Mouse (Mus musculus) ovary, adult 18-20 months (tissue): ENCODE data around the gene Tedc1.
A peak's percentile ranks its signal among the peaks of the same experiment; 100 is the strongest.

ENCODE experiments used
- DNase-seq: peaks from one replicate; pipeline ENCODE4 v3.0.0; 2022; ENCODE audit warnings: low spot score, mixed read lengths

Gene Tedc1

DNA sequence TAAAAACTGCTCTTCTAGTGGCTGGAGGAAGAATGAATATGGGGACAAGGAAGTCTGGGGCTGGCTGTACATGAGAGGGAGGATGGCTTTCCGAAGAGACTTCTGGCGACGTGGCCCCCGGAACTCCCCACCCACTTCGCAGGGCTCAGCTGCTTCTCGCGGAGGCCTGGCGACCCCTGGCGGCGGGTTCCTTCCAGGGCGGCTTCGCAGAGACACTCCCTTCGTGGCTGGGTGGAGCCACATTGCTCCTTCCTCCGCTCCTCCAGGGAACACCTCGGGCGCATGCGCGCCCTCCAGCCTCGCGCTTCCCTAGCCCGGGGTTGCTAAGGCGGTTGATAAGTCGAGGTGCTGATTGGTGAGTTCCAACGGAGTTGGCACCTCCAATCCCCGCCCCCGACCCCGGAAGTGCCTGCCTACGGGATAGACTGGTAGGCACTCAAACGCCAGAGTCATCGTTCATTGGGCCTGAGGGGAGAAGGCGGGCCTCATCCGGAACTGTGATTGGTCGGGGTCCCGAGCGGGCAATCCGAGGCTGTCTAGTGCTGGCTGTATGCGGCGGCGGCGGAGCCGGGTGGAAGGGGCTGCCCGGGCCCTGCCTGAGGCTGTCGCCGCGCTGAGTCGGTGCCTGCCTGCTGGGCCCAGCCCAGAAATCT, at the start of gene Tedc1:
Tedc1 (plus strand) TSS at position 535 of the 653 bp plus-strand sequence.
- peak; percentile 100 for DNase-seq

DNA sequence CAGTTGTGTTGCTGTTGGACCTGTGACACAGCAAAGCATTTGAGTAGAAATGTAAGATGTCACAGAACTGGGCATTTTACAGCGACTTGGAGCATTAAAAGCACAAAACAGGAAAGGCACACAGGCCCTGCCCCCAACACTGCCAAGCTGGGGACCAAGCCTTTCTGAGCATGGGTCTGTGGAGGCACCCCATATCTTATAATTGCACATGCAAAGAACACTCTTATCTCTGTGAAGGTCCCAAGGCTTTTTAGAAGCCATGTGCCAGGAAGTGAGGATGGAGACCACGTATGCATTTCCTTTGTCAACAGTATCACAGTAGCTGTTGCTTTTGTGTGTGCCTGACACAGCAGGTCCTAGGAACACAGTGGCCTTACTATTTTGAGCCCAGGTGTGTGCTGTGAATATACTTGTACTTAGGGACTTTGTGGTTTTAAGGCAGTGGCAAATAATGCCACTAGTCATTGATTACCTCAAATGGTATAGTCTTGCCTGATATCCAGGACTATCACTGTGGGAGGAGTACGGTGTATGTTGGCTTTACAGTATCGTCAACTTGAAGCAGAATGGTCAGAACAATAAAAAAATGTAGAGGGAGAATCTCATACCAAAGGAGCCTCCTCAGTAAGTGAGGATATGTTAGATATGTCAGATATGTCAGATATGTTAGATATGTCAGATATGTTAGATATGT, 48.6 kb upstream of the Tedc1 start:
- no peak for DNase-seq

DNA sequence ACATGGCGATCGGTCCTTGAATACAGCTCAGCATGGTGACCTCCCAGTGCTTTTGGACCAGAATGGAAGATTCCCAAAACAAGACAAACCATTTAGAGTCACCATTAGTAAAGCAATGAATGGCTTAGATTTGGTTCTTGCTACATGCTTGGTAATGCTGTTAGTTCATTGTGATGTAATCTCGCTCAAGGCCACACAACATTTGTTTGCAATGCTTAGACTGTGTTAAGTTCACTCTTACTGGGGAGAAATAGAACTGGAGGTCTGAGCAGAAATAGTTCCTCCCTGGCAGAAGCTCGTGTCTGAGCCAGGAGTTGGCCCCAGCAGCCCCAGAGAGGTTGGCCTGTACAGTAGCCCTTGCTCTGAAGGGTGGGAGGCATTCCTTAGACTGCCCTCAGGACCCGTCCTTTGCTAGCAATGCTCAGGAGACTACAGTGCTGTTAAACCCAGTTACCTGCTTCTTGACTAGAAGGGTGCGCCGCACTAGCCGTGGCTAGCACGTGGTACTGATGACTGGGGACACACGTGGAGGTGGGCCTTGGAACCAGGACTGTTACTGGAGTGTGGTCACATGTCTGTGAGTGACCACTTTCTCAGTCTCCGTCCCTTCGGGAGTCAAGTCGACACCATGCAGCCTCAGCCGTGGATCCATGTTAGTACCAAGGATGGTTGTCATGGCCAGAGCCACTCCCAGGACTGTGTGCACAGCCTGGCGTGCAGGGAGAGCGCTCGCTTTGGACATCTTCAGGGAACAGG, 47.5 kb upstream of the Tedc1 start:
- DNase-seq, result no peak

DNA sequence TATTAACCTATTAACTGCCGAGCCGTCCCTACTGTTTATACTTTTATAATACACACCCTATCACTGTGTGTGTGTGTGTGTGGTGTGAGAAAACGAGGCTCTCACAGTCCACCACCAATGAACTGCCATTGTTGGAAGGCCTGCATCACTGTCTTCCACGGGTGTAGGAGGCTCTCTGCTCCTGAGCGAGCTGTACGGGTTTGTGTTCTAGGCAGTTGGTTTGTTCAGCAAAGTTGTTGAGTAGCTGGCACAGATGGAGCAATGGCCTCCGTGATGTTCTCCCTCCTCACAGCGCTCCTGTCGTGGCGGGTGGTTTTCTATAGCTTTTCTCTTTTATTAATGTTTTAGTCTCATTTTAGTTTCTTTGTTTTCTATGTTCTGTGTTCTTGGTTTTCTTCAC, 46.4 kb upstream of the Tedc1 start:
- DNase-seq, result no peak

DNA sequence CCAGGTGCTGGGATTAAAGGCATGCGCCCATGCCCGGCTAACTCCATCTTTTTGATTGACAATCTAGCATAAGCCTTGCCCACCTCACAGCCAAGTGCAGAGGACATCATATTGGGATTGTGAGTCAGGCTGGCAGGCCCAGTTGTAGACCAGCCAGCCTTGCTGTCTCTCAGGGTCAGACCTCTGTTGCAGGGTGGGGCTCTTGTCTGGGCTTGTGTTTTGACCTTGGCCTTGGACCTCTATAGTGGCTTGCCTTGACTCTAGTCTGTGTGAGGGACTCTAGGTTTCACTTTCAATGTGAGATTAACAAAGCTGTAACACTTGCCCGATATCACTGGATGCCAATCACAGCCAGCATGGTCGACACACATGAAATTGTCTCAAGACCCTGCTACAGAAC, 42.1 kb upstream of the Tedc1 start:
- DNase-seq, result no peak

DNA sequence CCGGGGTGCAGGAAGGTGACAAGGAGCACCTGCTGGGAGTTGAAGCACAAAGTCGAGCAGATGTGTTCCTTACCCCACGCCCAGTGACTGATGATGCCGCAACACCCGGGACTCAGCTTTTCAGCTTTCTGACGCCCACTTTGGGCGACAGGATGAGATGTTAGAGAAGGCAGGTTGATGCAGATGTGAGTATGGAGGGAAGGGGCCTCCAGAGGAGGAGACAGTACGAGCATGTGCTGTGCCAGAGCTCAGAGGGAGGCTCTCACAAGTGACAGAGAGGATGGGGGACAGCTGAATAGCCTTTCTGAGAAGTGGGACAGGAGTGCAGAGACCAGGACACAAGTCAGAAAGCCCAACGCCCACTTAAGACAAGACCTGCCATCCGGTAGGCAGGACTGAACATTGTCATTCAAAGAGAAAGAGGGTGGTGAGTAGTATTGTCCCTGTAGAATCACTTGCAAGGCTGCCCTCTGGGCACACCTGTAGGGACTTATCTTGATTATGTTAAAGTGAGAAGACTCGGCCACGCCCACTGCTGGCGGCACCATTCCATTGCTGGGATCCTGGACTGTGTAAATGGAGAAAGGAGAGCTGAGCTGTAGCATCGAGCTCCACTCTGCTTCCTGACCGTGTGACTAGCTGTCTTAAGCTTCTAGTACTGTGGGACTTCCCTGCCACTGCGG, 41.2 kb upstream of the Tedc1 start:
- no peak for DNase-seq

DNA sequence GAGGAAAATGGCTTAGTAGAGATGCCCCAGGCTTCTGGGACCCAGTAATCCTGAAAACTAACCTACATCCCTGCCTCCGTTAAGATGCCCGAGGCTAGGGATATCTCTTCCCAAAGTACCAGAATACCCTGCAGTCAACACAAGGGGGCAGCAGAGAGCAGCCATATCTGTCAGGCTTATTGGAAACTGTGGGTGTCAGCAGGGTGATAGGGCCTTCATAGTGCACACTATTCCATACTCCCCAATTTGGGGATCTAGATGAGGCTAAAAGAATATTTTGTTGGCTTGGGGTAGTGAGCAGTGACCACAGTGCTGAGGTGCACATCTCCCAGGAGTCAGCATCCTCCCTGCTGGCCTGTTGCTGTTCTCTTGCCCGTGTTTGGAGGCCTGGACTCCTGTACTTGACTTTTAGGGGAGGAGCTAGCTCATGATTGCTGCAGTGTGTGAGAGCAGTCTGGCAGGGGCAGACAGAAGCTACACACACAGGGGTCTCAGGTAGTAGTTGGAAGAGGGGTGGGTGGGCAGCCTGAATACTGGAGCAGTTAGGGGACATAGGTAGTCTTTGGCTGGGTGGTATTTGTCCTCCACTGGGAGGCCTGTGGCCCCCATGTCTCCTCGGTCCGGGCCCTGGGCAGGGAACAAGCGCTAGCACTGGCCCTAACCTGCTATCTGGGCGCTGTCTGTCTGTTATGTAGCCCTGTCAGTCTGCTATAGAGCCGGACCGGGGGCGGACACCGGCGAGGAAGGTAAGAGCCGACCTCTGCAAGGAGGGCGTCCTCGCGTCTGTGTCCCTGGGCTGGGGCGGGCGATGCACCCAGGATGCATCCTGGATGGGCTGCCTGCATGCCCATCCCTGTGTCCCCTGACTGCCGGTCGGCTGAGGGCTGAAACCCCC, 36.5 kb upstream of the Tedc1 start:
- no peak for DNase-seq

DNA sequence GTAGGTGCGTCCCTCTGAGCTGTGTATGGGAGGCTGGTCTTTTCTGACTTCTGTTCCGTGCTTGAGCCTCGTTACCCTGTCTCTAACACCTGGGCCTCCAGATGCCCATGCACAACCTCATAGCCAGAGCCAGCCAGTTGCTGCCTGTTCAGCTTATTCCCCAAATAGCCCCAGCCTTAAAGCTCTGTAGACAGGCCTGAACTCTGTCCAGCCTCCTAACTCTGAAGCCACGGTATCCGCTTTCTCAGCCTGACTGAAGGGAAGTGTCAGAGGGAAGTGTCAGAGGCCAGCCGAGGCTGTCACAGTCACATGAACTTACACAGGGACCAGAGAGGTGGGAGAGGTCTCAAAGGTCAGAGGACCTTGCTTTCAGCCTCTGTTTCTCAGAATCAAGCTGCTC, 31.5 kb upstream of the Tedc1 start:
- no peak for DNase-seq

DNA sequence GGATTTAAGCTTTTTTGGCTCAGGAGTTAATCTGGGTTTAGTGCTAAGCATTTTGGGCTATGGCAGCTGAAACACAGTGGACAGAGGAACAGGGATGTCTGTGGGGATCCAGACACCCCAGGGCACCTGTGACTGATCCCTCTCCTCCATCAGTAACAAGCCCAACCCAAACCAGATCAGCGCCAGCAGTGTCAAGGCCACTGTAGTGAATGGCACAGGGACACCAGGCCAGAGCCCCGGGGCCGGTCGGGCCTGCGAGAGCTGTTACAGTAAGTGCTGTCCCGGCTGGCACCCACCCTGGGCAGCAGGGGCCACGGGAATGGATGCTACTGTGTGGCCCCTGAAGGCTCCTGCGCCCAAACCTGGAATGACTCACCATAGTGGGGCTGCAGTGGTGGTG, 25.5 kb upstream of the Tedc1 start:
- no peak for DNase-seq

DNA sequence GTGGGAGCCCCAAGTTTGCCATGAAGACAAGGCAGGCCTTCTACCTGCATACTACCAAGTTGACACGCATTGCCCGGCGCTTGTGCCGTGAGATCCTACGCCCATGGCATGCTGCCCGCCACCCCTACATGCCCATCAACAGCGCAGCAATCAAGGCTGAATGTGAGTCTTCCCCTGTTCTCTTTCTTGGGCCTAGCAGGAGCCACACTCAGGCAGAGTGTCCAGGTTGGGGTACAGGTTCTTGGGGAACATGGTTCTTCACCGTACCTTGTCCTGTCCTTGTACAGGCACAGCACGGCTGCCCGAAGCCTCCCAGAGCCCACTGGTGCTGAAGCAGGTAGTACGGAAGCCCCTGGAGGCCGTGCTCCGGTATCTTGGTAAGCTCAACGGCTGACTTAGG, 24.6 kb upstream of the Tedc1 start:
- no peak for DNase-seq

DNA sequence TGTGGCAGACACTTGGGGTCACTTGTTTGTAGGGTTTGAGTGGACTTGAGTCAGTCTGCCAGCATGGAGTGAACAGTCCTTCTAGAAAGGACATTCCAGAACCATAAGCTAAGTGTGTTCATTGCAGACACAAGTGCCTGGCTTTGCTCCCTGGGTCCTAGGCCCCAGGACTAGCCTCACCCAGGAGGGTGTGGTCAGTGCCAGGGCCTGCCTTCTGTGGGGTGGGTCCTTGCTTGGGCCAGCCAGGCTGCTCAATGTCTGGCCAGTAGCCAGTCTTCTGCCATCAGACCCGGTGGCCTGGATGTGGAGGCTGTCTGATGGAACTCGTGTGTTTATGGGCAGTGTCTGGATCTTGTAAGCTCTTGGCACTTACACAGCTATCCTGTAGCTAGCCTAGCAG, 23.7 kb upstream of the Tedc1 start:
- DNase-seq, result peak; percentile 41

DNA sequence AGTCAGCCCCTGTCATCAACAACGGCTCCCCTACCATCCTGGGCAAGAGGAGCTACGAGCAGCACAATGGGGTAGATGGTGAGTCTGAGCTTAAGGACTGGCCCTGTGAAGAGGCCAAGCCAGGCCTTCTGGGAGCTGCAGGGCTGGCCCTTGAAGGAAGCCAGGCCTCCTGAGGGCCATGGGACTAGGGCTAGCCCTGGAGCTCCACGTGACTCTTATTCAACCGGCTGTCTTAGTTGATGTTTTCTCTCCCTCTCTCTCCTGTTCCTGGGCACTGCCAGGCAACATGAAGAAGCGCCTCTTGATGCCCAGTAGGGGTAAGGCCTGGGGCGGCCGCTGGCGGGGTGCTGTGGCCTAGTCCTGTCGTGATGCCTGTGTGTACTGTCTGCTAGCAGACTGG, 23.0 kb upstream of the Tedc1 start:
- no peak for DNase-seq

DNA sequence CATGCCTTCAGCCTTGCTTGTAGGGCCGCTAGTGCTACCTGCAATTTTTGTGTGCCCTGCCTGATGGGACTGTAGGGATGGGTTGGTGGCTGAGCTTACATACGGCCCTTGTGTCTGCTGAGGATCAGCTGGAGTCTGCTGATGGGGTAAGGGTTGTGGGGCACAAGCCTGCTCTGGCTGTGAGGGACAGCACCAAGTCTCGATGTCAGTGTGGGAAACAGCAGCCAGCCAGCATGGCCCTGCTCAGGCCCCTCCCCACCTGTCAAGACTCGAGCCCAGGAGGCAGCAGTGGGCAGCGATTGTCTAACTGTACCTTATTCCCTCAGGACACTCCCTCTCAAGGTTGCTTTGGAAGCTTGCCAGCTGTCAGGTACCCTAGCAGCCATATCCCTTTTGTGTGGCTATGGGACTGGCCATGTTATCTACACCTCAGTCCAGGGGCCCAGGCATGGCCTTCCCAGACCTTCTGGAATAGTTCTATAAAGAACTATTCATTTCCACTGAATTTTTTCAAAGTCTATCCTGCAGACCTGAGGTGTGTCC, 22.3 kb upstream of the Tedc1 start:
- no peak for DNase-seq

DNA sequence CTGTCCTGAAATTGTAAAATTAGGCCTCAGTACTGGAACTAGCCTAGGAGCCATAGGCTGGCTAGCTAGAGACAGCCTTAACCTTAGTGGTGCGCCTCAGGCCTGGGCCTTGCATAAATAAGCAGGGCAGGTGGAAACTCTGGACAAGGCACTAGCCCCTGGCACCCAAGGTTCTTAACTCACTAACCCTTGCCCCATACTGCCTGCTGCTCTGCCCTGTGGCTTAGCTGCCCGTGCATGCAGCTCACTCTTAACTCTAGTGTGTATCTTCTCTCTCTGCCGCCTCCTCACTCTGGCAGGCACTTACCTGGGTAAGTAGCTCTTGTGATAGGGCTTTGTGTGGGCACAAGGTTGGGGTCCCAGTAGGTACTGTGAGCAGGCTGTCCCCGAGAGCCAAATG, 21.7 kb upstream of the Tedc1 start:
- no peak for DNase-seq

DNA sequence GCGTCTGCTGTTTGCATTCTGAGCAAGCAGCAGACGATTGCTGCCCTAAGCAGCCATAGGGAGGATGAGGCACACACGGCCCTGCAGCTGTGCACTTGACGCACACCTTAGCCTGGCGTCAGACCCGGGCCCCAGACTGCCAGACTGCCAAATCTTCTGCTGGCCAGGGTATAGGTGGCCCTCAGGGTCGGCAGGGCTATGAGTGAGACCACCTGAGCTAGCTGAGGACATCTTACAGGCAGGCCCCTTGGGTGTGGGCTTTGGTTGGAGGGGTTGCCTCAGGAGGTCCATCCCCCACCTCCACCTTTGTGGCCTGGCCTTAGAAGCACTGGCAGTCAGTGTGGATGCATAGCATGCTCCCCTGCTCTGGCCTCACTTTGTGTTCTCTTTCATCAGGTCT, 20.8 kb upstream of the Tedc1 start:
- DNase-seq, result no peak

DNA sequence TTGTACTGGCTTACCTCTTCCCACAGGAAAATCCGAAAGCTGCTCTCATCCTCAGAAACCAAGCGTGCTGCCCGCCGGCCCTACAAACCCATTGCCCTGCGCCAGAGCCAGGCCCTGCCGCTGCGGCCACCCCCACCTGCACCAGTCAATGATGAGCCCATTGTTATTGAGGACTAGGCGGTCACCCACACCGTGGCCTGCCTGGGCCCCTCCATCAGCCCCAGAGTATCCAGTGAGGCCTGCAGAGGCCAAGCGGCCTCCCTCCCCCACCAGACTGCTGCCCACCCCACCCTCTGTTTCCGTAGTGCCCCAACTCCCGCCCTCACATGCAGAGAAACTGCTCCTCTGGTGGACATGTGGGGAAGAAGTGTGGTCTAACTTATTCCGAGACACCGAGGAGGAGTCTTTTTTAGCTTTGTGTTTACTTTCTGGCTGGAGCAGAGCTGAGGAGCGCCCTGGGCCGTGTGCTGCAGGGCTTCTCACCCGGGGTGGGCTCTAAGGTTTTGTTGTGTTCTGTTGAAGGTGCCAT, 19.7 kb upstream of the Tedc1 start:
- no peak for DNase-seq

DNA sequence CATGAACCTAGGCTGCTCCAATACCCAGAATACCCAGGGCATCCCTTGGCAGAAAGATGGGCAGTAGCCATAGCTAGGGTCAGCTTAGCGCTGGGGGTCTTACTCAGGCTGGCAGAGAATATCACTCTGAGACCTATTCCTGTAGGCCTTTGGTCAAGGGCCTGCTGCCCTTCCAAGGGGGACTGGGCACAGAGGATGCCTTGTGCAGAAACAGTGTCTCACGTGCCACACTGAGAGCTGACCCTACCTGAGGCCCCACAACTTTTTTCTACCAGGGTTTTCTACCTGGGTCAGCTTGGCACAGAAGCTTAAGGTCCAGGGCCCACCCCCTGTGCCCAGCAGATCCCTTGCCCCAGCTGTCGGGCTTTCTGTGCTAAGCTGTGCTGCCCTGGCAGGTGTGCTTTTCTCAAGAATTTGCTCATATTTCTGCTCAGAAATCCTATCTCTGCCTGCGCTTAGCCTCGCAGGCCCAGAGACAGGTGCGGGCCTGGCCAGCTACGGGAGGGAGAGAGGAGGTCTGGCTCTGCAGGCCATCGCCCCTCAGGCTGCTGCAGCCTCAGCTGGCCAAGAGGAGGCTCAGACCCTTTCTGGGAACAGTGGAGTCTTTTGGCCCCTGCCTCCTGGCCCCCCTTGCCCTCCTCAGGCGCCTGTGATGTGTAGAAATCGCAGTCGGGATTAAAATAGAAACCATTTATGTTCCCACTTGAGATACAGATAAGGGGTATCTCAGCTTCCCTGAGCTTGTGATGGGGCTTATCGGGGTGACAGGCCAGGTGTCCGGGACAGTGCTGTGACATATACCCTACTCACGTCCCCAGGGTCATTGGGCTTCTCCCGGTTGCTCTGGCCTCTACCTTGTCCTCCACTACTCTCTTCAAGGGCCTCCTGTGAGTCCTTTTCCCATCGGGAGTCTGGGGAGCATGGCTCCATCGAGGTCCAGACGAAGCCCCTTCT, 18.7 kb upstream of the Tedc1 start:
- DNase-seq, result no peak

DNA sequence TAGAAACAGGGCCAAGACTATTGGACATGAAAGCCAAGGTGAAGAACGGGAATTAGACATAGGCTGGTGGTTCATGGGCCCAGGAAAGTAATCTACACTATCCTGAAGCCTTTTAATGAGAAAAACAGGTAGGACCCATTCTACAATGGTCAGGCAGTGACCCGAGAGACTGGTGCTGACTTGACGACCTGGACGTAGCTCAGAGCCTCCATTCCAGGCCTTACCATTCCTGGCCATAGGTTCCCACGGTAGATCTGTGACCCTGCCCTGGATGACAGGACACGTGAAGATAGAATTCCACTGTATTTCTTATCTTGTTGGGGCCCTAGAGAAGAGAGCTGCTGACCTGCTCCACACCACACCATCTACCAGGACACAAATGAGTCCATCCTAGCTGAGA, 17.9 kb upstream of the Tedc1 start:
- DNase-seq, result no peak

DNA sequence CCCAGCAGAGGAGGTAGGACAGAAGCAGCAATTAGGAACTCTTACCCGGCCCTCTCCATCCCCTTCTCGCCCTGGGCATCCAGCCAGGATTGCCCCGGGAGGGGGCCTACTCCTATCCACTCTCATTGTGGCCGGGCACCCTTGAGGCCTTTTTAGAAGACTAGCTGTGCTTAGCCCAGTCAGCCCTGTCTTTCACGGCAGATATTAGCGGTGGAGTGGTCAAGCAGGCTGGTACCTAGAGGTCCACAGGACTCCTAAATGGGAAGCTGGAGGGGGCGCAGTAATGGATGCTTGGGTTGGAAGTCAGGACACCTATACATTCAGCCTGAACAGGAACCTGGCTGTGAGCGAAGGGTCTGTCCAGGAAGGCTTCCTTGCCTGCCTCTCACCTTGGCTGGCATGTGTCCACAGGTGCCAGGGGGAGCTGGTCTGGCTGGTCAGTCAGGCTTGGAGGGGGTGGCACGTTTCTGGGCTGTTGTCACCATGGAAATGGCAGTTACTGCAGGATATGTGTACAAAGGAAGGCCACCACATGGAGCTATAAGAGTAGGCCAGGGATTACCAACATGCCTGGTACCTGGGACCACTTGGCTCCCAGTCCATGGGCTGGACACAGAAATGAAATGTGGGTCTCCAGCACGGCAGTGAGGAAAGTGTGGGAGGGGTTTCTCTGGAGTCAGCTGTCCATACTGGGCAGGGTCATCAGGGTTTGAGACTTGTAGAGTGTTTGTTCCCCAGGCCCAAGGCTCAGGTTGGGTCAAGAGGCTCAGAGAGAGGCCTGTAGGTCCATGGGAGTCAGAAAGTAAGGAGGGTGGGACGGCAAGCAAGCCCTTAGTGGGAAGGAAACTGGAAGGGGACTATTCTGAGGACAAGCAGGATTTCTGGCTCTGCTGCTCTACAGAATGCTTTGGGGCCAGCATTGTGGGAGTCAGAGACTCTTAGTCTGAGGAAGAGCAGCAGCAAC, 17.0 kb upstream of the Tedc1 start:
- DNase-seq, result no peak
